Mouse (Mus musculus) leukemia stem cell, adult 10-12 weeks (primary cell): ENCODE results near the gene Hist1h2ab. TPM values are rescaled to one million over a fixed set of nuclear protein-coding genes. Genes with fewer than 3 reads are reported as not detected.

Source experiments
- polyA plus RNA-seq: library from polyadenylated mRNA; stranded (reverse); fragments of >175 nt; gene quantifications from 2 replicates; pipeline ENCODE4 v1.2.3, GENCODE M21; 2012; ENCODE audit warnings: low replicate concordance

The Hist1h2ab gene
- polyA plus RNA-seq = 39.8 and 47.5 TPM in 2 replicates

DNA sequence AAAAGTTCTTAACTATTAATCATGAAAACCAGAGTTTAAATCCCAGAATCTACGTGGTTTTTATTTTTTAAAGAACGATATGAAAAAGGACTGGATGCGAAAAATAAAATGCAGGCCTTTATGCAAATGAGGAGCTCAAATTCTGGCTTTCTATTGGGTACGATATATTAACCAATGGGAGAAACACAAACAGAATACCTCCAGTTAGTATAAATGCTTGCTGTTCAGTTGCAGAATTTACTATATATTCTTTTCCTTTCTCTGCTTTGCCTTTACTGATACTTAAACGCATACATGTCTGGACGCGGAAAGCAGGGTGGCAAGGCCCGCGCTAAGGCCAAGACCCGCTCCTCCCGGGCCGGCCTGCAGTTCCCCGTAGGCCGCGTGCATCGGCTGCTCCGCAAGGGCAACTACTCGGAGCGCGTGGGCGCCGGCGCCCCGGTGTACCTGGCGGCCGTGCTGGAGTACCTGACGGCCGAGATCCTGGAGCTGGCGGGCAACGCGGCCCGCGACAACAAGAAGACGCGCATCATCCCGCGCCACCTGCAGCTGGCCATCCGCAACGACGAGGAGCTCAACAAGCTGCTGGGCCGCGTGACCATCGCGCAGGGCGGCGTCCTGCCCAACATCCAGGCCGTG, at the start of gene Hist1h2ab:
Hist1h2ab (plus strand) TSS at position 288 of the 639 bp plus-strand sequence.

DNA sequence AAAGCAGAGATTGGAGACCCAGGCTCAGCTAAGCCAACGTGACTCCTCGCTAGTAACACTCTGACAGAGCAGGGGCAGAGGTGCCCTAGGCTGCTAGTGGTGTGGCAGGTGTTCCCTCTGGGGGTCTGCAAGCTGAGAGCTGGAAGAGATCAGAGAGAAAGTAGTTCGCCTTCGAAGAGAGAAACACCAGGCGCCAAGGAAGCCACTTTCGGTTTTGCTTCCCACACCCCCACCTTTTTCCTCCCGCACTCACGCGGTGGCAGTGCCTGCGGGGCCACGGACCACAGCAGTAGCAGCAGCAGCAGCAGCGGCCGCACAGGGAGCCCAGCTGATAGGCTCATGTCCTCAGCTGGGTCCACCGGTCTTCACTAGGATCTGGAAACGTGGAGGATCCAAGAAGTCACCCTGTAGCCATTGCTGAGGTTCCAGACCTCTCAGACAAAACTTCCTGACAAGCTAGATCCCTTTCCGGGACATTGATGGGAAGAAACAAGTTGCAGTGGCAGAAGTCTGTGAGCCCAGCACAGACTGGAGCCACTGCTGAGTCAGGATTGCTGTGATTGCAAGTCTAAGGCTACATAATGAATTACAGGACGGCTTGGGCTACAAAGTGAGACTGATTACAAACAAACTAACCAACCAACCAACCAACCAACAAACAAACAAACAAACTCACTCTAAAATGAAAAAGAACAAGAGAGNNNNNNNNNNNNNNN, 40.4 kb upstream of the Hist1h2ab start, which contains the start of gene Hfe:
Hfe (minus strand) TSS at position 481 of the 716 bp plus-strand sequence.

DNA sequence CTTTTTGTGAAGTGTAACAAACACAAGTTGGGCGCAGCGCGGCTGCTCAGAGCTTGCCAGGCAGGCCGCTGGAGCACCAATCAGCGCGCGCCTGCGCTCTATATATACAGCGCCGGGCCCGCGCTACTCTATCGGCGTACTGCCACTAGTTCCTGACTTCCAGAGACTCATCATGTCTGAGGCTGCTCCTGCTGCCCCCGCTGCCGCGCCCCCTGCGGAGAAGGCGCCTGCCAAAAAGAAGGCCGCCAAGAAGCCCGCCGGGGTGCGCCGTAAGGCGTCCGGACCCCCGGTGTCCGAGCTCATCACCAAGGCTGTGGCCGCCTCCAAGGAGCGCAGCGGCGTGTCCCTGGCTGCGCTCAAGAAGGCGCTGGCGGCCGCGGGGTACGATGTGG, 12.3 kb upstream of the Hist1h2ab start, which contains the start of gene Hist1h1c:
Hist1h1c (plus strand) TSS at position 132 of the 392 bp plus-strand sequence.

DNA sequence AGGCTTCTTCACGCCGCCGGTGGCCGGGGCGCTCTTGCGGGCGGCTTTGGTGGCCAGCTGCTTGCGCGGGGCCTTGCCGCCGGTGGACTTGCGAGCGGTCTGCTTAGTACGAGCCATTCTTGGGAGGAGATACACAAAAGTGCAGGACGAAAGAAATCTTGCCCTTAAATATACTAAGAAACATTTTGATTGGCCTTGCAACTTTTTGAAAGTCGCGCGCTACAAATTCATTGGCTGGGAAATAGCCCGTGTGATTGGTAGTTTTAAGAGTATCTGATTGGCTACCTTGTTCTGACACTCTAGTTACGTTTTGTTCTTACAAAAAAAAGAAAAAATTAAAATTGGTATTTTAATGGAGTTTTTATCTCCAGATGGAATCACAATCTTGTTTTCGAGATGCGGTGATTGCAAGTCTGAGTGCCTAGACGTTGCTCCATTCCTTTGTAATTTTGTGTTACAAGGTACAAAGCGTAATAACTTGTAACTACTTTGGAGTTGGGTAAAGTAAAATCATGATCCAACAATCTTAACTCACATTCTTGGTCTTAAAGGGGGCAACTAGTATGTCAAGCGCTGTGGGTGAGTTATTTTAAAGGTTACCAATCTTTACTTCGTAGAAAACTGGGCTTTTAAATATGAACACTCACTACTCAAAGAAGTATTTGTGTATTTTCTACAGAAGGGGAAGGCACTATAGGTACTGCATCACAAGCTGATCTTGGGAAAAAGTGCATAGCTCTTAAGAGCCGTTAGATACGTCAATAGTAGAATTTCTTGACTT, 5.4 kb upstream of the Hist1h2ab start, which contains the start of gene Hist1h3c:
Hist1h3c (minus strand) TSS at position 222 of the 781 bp plus-strand sequence.

DNA sequence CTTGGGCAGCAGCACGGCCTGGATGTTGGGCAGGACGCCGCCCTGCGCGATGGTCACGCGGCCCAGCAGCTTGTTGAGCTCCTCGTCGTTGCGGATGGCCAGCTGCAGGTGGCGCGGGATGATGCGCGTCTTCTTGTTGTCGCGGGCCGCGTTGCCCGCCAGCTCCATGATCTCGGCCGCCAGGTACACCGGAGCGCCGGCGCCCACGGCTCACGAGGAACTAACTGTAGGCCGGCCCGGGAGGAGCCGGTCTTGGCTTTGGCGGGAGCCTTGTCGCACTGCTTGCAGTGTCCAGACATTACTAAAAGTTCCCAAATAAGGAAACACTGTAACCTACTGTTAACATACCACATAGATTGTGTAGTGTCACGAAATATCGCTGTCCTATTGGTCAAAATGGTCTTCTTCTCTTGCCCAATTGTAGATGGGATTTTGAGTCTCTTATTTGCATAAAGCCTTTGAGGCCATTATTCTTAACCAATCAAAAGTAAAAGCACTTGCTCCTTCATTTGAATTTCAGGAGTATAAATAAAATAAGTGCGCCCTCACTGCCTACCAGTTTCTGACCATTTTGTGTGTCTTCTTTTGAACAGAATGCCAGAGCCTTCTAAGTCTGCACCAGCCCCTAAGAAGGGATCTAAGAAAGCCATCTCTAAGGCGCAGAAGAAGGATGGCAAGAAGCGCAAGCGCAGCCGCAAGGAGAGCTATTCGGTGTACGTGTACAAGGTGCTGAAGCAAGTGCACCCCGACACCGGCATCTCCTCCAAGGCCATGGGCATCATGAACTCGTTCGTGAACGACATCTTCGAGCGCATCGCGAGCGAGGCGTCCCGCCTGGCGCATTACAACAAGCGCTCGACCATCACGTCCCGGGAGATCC, 4.5 kb upstream of the Hist1h2ab start, which contains the start of gene Hist1h2bb:
Hist1h2bb (plus strand) TSS at position 534 of the 880 bp plus-strand sequence.

DNA sequence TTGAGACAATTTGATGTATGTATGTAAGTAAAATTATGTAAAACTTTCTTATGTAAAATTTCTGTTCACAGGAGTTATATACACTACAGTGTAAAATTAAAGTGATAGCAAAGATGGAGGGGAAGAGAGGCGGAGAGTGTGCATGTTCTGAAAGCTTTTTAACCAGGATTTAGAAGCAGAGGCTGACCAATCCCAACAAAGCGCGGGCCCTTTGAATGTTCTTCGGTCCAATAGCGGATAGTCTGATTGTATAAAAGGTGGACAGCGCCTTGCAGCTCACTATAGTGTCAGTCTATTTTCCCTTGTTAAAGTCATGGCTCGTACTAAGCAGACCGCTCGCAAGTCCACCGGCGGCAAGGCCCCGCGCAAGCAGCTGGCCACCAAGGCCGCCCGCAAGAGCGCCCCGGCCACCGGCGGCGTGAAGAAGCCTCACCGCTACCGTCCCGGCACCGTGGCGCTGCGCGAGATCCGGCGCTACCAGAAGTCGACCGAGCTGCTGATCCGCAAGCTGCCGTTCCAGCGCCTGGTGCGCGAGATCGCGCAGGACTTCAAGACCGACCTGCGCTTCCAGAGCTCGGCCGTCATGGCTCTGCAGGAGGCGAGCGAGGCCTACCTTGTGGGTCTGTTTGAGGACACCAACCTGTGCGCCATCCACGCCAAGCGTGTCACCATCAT, 1.3 kb downstream of the Hist1h2ab start, which contains the start of gene Hist1h3b:
Hist1h3b (plus strand) TSS at position 201 of the 675 bp plus-strand sequence.

DNA sequence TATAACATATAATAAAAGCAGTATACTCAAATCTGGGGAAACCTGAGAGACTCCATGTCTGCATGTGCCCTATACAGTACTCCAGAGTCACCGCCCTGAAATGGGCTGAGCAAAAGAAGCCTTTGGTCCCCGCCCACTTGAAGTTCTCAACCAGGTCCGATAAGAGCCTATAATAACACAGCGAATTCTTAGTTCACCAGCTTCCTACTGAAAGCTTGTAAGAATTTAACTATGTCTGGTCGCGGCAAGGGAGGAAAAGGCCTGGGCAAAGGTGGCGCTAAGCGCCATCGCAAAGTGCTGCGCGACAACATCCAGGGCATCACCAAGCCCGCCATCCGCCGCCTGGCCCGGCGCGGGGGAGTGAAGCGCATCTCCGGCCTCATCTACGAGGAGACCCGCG, 5.9 kb downstream of the Hist1h2ab start, which contains the start of gene Hist1h4b:
Hist1h4b (plus strand) TSS at position 224 of the 400 bp plus-strand sequence.

DNA sequence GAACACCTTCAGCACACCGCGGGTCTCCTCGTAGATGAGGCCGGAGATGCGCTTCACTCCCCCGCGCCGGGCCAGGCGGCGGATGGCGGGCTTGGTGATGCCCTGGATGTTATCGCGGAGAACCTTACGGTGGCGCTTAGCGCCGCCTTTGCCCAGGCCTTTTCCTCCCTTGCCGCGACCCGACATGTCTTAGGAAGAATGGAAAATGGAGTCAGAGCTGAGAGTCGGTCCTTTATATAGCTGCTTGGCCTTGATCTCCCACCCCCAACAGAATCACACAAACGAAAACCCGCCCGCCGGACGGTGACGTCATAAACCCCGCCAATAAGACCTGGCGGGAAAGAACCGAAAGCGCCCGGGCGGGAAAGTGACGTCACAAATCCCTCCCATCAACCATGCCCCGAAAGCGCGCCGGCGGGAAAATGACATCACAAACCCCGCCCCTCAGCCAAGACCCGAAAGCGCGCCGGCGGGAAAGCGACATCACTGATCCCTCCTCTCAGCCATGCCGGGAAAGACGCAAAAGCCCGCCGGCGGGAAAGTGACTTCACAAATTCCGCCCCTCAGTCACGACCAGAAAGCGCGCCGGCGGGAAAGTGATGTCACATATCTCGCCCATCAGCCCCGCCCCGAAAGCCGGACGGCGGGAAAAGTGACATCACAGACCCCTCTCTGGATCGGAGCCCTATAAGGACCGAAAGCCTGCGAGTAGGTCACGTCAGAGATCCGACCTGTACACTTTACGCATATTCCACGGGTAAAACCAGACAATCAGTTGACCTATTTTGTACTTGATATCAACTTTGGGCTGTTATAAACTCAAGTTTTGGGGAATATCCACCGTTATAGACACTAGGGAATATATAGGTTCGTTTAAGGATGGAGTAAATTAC, 10.3 kb downstream of the Hist1h2ab start, which contains the start of gene Hist1h4a:
Hist1h4a (minus strand) TSS at position 259 of the 893 bp plus-strand sequence.

DNA sequence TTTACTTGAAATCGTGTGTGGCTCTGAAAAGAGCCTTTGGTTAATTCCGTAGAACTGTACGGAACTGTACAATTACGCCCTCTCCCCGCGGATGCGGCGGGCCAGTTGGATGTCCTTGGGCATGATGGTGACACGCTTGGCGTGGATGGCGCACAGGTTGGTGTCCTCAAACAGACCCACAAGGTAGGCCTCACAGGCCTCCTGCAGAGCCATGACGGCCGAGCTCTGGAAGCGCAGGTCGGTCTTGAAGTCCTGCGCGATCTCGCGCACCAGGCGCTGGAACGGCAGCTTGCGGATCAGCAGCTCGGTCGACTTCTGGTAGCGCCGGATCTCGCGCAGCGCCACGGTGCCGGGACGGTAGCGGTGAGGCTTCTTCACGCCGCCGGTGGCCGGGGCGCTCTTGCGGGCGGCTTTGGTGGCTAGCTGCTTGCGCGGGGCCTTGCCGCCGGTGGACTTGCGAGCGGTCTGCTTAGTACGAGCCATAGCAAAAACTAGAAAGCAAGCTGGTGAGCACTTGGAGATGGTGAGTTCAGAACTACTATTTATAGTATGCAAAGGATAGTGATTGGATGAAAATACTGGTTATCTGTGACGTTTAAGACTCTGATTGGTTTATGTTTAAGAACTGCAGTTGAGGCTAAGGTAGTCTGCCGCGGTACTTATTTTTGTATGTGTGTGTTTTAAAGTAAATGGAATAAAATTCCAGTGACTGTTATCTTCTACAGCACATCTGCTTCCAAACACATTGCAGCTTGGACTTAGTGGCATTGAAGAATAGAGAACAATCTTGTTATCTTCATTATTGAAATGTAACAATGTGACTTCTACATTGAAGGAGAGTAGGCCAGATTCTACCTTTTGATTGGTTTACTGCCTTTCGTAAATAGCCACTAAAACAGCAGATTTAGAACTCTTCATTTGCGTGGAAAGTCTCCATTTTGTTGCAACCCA, 11.2 kb downstream of the Hist1h2ab start, which contains the start of gene Hist1h3a:
Hist1h3a (minus strand) TSS at position 516 of the 951 bp plus-strand sequence.

DNA sequence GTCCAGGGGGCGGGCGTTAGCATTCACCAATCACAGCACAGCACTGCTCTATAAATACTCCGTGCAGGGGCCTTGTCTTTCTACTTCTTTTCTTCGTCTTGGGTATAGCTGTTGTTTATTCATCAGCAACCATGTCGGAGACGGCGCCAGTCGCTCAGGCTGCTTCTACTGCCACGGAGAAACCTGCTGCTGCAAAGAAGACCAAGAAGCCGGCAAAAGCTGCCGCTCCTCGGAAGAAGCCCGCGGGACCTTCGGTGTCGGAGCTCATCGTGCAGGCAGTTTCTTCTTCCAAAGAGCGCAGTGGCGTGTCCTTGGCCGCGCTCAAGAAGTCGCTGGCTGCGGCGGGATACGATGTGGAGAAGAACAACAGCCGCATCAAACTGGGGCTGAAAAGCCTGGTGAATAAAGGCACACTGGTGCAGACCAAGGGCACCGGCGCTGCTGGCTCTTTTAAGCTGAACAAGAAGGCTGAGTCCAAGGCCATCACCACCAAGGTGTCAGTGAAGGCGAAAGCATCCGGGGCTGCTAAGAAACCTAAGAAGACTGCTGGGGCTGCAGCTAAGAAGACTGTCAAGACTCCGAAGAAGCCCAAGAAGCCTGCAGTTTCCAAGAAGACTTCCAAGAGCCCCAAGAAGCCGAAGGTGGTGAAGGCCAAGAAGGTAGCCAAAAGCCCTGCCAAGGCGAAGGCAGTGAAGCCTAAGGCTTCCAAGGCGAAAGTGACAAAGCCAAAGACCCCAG, 12.8 kb downstream of the Hist1h2ab start, which contains the start of gene Hist1h1a:
Hist1h1a (plus strand) TSS at position 81 of the 738 bp plus-strand sequence.

DNA sequence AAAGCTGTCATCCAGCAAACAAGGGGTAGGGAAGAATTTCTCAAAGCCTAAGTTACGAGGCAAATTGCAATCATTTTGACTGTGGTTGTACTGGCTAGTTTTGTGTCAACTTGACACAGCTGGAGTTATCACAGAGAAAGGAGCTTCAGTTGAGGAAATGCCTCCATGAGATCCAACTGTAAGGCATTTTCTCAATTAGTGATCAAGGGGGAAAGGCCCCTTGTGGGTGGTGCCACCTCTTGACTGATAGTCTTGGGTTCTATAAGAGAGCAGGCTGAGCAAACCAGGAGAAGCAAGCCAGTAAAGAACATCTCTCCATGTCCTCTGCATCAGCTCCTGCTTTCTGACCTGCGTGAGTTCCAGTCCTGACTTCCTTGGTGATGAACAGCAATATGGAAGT, 18.7 kb downstream of the Hist1h2ab start, which contains the start of gene Trim38:
Trim38 (plus strand) TSS at position 301 of the 400 bp plus-strand sequence.

Other genes starting within 250 kb of the Hist1h2ab start
- 22.4 and 24.1 TPM in 2 replicates for gene Hist1h4h, start 220.1 kb upstream of the Hist1h2ab start, polyA plus RNA-seq
- 1,274 and 2,101 TPM in 2 replicates for gene Hist1h2af, start 217.2 kb upstream of the Hist1h2ab start, polyA plus RNA-seq
- gene Hist1h3g, start 215.7 kb upstream of the Hist1h2ab start, polyA plus RNA-seq = 9.7 and 27.2 TPM in 2 replicates
- gene Hist1h2bh, start 207.7 kb upstream of the Hist1h2ab start, polyA plus RNA-seq = 2.6 and 2.9 TPM in 2 replicates
- gene Hist1h3f, start 207.1 kb upstream of the Hist1h2ab start, polyA plus RNA-seq = 7.8 and 13.9 TPM in 2 replicates
- gene Hist1h4f, start 199.5 kb upstream of the Hist1h2ab start, polyA plus RNA-seq = 39.6 and 48.6 TPM in 2 replicates
- gene Hist1h1d, start 197.9 kb upstream of the Hist1h2ab start, polyA plus RNA-seq = 0.89 and 1.4 TPM in 2 replicates
- 12.2 and 20.5 TPM in 2 replicates for gene Hist1h3e, start 188.8 kb upstream of the Hist1h2ab start, polyA plus RNA-seq
- 20.4 and 37.8 TPM in 2 replicates for gene Hist1h2ae, start 179.9 kb upstream of the Hist1h2ab start, polyA plus RNA-seq
- gene Hist1h2bg, start 179.7 kb upstream of the Hist1h2ab start, polyA plus RNA-seq = 19.7 and 30.7 TPM in 2 replicates
- 15.2 and 20.1 TPM in 2 replicates for gene Hist1h2bf, start 176.9 kb upstream of the Hist1h2ab start, polyA plus RNA-seq
- gene Hist1h2ad, start 176.7 kb upstream of the Hist1h2ab start, polyA plus RNA-seq = 1.2 and 1.8 TPM in 2 replicates
- gene Hist1h3d, start 175.4 kb upstream of the Hist1h2ab start, polyA plus RNA-seq = 1.1 and 5.4 TPM in 2 replicates
- gene Hist1h4d, start 169.5 kb upstream of the Hist1h2ab start, polyA plus RNA-seq = 21.9 and 50.4 TPM in 2 replicates
- gene Hist1h2be, start 130.0 kb upstream of the Hist1h2ab start, polyA plus RNA-seq = 1.7 and 2.0 TPM in 2 replicates
- gene Hist1h1e, start 128.6 kb upstream of the Hist1h2ab start, polyA plus RNA-seq = 6.8 and 18.7 TPM in 2 replicates
- 1.7 and 2.0 TPM in 2 replicates for gene Hist1h2ac, start 67.2 kb upstream of the Hist1h2ab start, polyA plus RNA-seq
- gene Hist1h2bc, start 66.9 kb upstream of the Hist1h2ab start, polyA plus RNA-seq = 3.1 and 3.3 TPM in 2 replicates
- not detected in 2 replicates for gene Hist1h1t, start 55.3 kb upstream of the Hist1h2ab start, polyA plus RNA-seq
- 3.9 and 4.0 TPM in 2 replicates for gene Hist1h4c, start 52.7 kb upstream of the Hist1h2ab start, polyA plus RNA-seq
- 5.0 and 7.1 TPM in 2 replicates for gene Hfe, start 40.3 kb upstream of the Hist1h2ab start, polyA plus RNA-seq
- gene Hist1h1c, start 12.3 kb upstream of the Hist1h2ab start, polyA plus RNA-seq = 13.0 and 32.3 TPM in 2 replicates
- 4.9 and 12.8 TPM in 2 replicates for gene Hist1h3c, start 5.5 kb upstream of the Hist1h2ab start, polyA plus RNA-seq
- 14.4 and 31.0 TPM in 2 replicates for gene Hist1h2bb, start 4.4 kb upstream of the Hist1h2ab start, polyA plus RNA-seq
- 4.5 and 16.4 TPM in 2 replicates for gene Hist1h3b, start 1.1 kb downstream of the Hist1h2ab start, polyA plus RNA-seq
- 7.2 and 8.6 TPM in 2 replicates for gene Hist1h4b, start 5.9 kb downstream of the Hist1h2ab start, polyA plus RNA-seq
- 40.2 and 48.3 TPM in 2 replicates for gene Hist1h4a, start 10.1 kb downstream of the Hist1h2ab start, polyA plus RNA-seq
- gene Hist1h3a, start 11.3 kb downstream of the Hist1h2ab start, polyA plus RNA-seq = 0.45 and 5.1 TPM in 2 replicates
- 1.2 and 1.7 TPM in 2 replicates for gene Hist1h1a, start 12.5 kb downstream of the Hist1h2ab start, polyA plus RNA-seq
- gene Trim38, start 18.8 kb downstream of the Hist1h2ab start, polyA plus RNA-seq = not detected in 2 replicates
- gene Slc17a2, start 55.9 kb downstream of the Hist1h2ab start, polyA plus RNA-seq = not detected in 2 replicates
- not detected in 2 replicates for gene Slc17a3, start 88.3 kb downstream of the Hist1h2ab start, polyA plus RNA-seq
- not detected in 2 replicates for gene Slc17a1, start 116.6 kb downstream of the Hist1h2ab start, polyA plus RNA-seq
- gene Slc17a4, start 163.9 kb downstream of the Hist1h2ab start, polyA plus RNA-seq = not detected in 2 replicates
- gene Hist1h2ba, start 183.0 kb downstream of the Hist1h2ab start, polyA plus RNA-seq = not detected in 2 replicates
- not detected in 2 replicates for gene Hist1h2aa, start 183.3 kb downstream of the Hist1h2ab start, polyA plus RNA-seq
- not detected in 2 replicates for gene Scgn, start 240.1 kb downstream of the Hist1h2ab start, polyA plus RNA-seq